Mouse (Mus musculus) layer of hippocampus, adult 8-10 months (tissue): ENCODE data around the gene Hist1h2ad. TPM values are rescaled to one million over a fixed set of nuclear protein-coding genes. Genes with fewer than 3 reads are reported as not detected.

ENCODE experiments used
- DNase-seq, 2 experiments: peaks; one replicate each; pipeline ENCODE4 v3.0.0; 2022; ENCODE audit warnings: low spot score in 2 of 2
- microRNA-seq, 2 experiments: library from miRNA; unstranded; fragments of <30 nt; microRNA quantifications; one replicate each; pipeline ENCODE4 v1.2.0; 2022
- total RNA-seq, 4 experiments: library from RNA; stranded (reverse); gene quantifications; 2 replicates each; pipeline ENCODE4 v1.2.4; 2022

Gene Hist1h2ad
- total RNA-seq, 4 experiments from 2014 or later, result 3.0 to 11.0 (median 5.7) TPM

GRCm38 (mm10) chr13:23620056-23620732 lies 46.0 kb downstream of the Hist1h2ad start:
- DNase-seq, result no peak

GRCm38 (mm10) chr13:23620733-23621531 lies 46.8 kb downstream of the Hist1h2ad start, which contains the start of gene Hist1h2be:
TSS of gene Hist1h2be (minus strand) at chr13:23621124.
- DNase-seq, result peak; percentile 73 to 85

GRCm38 (mm10) chr13:23621532-23622174 lies 47.5 kb downstream of the Hist1h2ad start:
- DNase-seq, result peak; percentile 67 to 75

GRCm38 (mm10) chr13:23622175-23622671 lies 48.0 kb downstream of the Hist1h2ad start, which contains the start of gene Hist1h1e:
TSS of gene Hist1h1e (minus strand) at chr13:23622558.
- peak; percentile 78 to 82 for DNase-seq

GRCm38 (mm10) chr13:23622861-23623450 lies 48.8 kb downstream of the Hist1h2ad start:
- DNase-seq, result no peak

Small RNA genes lying within 50 kb of the gene (microRNA-seq; reads per million reads assigned to microRNA genes)
- 0 reads per million in 2 experiments for gene Gm44297
- 0 reads per million in 2 experiments for gene Gm44359
- 0 reads per million in 2 experiments for gene Gm44394

Other genes with a start within 250 kb of the Hist1h2ad start
- gene Zfp322a, start 205.2 kb upstream of the Hist1h2ad start, total RNA-seq, result 10 to 100 TPM; 26.0 to 33.5 (median 30.2) TPM
- gene Abt1, start 150.5 kb upstream of the Hist1h2ad start, total RNA-seq, result 1 to 10 TPM; 8.0 to 9.0 (median 8.7) TPM
- not detected for gene Btn1a1, start 108.5 kb upstream of the Hist1h2ad start, total RNA-seq
- 1 to 10 TPM in 2 of 4 experiments, under 1 TPM in 2; 0.80 to 1.9 (median 1.1) TPM for gene Btn2a2, start 85.5 kb upstream of the Hist1h2ad start, total RNA-seq
- 100 to 1,000 TPM; 236 to 302 (median 261) TPM for gene Hist1h4h, start 43.3 kb upstream of the Hist1h2ad start, total RNA-seq
- 1 to 10 TPM in 3 of 4 experiments, not detected in 1; 1.6 to 6.5 (median 1.8) TPM for gene Hist1h2af, start 40.5 kb upstream of the Hist1h2ad start, total RNA-seq
- 1 to 10 TPM; 1.2 to 3.4 (median 2.2) TPM for gene Hist1h3g, start 39.0 kb upstream of the Hist1h2ad start, total RNA-seq
- under 1 TPM; 0.34 to 0.73 (median 0.61) TPM for gene Hist1h2bh, start 31.0 kb upstream of the Hist1h2ad start, total RNA-seq
- gene Hist1h3f, start 30.3 kb upstream of the Hist1h2ad start, total RNA-seq, result 10 to 100 TPM; 12.5 to 15.7 (median 14.2) TPM
- gene Hist1h4f, start 22.7 kb upstream of the Hist1h2ad start, total RNA-seq, result 100 to 1,000 TPM; 104 to 155 (median 119) TPM
- 1 to 10 TPM; 2.5 to 3.3 (median 2.8) TPM for gene Hist1h1d, start 21.1 kb upstream of the Hist1h2ad start, total RNA-seq
- 10 to 100 TPM; 34.8 to 43.2 (median 40.0) TPM for gene Hist1h3e, start 12.0 kb upstream of the Hist1h2ad start, total RNA-seq
- 1 to 10 TPM; 3.3 to 7.7 (median 4.9) TPM for gene Hist1h2ae, start 3.2 kb upstream of the Hist1h2ad start, total RNA-seq
- 10 to 100 TPM; 57.3 to 67.6 (median 60.8) TPM for gene Hist1h2bg, start 3.0 kb upstream of the Hist1h2ad start, total RNA-seq
- 10 to 100 TPM; 19.2 to 30.0 (median 24.4) TPM for gene Hist1h2bf, start 185 bp upstream of the Hist1h2ad start, total RNA-seq
- gene Hist1h3d, start 1.4 kb downstream of the Hist1h2ad start, total RNA-seq, result 10 to 100 TPM in 2 of 4 experiments, 1 to 10 TPM in 2; 8.2 to 11.5 (median 10.5) TPM
- 100 to 1,000 TPM; 106 to 128 (median 119) TPM for gene Hist1h4d, start 7.2 kb downstream of the Hist1h2ad start, total RNA-seq
- 10 to 100 TPM in 2 of 4 experiments, 1 to 10 TPM in 2; 7.9 to 10.8 (median 9.3) TPM for gene Hist1h2be, start 46.7 kb downstream of the Hist1h2ad start, total RNA-seq
- 10 to 100 TPM; 36.1 to 50.5 (median 42.7) TPM for gene Hist1h1e, start 48.2 kb downstream of the Hist1h2ad start, total RNA-seq
- 1 to 10 TPM; 1.4 to 3.1 (median 2.7) TPM for gene Hist1h2ac, start 109.6 kb downstream of the Hist1h2ad start, total RNA-seq
- gene Hist1h2bc, start 109.8 kb downstream of the Hist1h2ad start, total RNA-seq, result 10 to 100 TPM; 33.4 to 55.2 (median 44.8) TPM
- under 1 TPM in 1 of 4 experiments, not detected in 3; 0.50 TPM for gene Hist1h1t, start 121.4 kb downstream of the Hist1h2ad start, total RNA-seq
- 10 to 100 TPM; 71.6 to 90.3 (median 85.0) TPM for gene Hist1h4c, start 124.1 kb downstream of the Hist1h2ad start, total RNA-seq
- 1 to 10 TPM; 3.9 to 9.4 (median 7.0) TPM for gene Hfe, start 136.5 kb downstream of the Hist1h2ad start, total RNA-seq
- 10 to 100 TPM; 39.1 to 69.2 (median 53.5) TPM for gene Hist1h1c, start 164.4 kb downstream of the Hist1h2ad start, total RNA-seq
- 1 to 10 TPM in 3 of 4 experiments, not detected in 1; 1.7 to 3.1 (median 2.7) TPM for gene Hist1h3c, start 171.2 kb downstream of the Hist1h2ad start, total RNA-seq
- gene Hist1h2bb, start 172.4 kb downstream of the Hist1h2ad start, total RNA-seq, result 10 to 100 TPM; 14.1 to 21.7 (median 16.7) TPM
- 10 to 100 TPM; 18.6 to 28.1 (median 23.5) TPM for gene Hist1h2ab, start 176.7 kb downstream of the Hist1h2ad start, total RNA-seq
- gene Hist1h3b, start 177.9 kb downstream of the Hist1h2ad start, total RNA-seq, result 10 to 100 TPM in 2 of 4 experiments, 1 to 10 TPM in 2; 3.1 to 10.4 (median 8.0) TPM
- 10 to 100 TPM; 47.4 to 67.0 (median 59.9) TPM for gene Hist1h4b, start 182.6 kb downstream of the Hist1h2ad start, total RNA-seq
- 10 to 100 TPM; 31.9 to 42.9 (median 37.9) TPM for gene Hist1h4a, start 186.8 kb downstream of the Hist1h2ad start, total RNA-seq
- 10 to 100 TPM; 22.7 to 39.9 (median 29.0) TPM for gene Hist1h3a, start 188.0 kb downstream of the Hist1h2ad start, total RNA-seq
- 10 to 100 TPM; 12.6 to 19.3 (median 16.9) TPM for gene Hist1h1a, start 189.3 kb downstream of the Hist1h2ad start, total RNA-seq
- not detected for gene Trim38, start 195.5 kb downstream of the Hist1h2ad start, total RNA-seq
- not detected for gene Slc17a2, start 232.6 kb downstream of the Hist1h2ad start, total RNA-seq